Mouse (Mus musculus): ENCODE measurements around the gene Slc12a4.

DNA sequence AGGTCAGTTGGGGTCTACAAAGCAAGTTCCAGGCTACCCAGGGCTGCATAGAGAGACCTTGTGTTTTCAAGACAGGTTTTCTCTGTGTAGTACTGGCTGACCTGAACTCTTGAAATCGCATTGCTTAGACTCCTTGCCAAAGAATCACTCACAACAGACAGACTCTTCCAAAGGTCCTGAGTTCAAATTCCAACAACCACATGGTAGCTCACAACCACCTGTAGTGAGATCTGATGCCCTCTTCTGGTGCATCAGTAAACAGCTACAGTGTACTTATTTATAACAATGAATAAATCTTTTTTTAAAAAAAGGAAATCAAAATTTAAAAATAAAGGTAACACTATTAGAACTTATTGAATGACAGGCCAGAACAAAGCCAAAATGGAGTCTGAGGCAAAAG, 15.2 kb upstream of the Slc12a4 start:
- TF ChIP-seq CTCF (IDR thresholded peaks at IDR 0.05; ENCODE audit: insufficient read depth, low read length), result no peak
- TF ChIP-seq POLR2A (IDR thresholded peaks at IDR 0.05; ENCODE audit: borderline replicate concordance, extremely low read depth, low read depth, low read length), result no peak
